Mouse (Mus musculus) layer of hippocampus, adult 2 months (tissue): Measurements from ENCODE around the gene Ikzf1. TPM values are rescaled to one million over a fixed set of nuclear protein-coding genes. Genes with fewer than 3 reads are reported as not detected.

Experiments used
- DNase-seq, 2 experiments: peaks; one replicate each; pipeline ENCODE4 v3.0.0; 2022; ENCODE audit warnings: low spot score in 2 of 2
- H3K27ac ChIP-seq: fragments of 200-600 bp; 2 replicates; pipeline ENCODE4 v1.8.1; 2022
- H3K4me3 ChIP-seq: fragments of 200-600 bp; 2 replicates; pipeline ENCODE4 v1.8.1; 2022; ENCODE audit warnings: mild to moderate bottlenecking
- CTCF ChIP-seq: fragments of 200-600 bp; conservative IDR thresholded peaks from 2 replicates; pipeline ENCODE4 v1.8.1; 2022; ENCODE audit warnings: antibody characterized with exemption, mild to moderate bottlenecking, moderate library complexity
- total RNA-seq, 2 experiments: library from RNA; stranded (reverse); gene quantifications; 2 replicates each; pipeline ENCODE4 v1.2.3; 2021

Gene Ikzf1
- total RNA-seq, 2 experiments from 2014 or later, result 2.6 to 4.0 TPM

DNA sequence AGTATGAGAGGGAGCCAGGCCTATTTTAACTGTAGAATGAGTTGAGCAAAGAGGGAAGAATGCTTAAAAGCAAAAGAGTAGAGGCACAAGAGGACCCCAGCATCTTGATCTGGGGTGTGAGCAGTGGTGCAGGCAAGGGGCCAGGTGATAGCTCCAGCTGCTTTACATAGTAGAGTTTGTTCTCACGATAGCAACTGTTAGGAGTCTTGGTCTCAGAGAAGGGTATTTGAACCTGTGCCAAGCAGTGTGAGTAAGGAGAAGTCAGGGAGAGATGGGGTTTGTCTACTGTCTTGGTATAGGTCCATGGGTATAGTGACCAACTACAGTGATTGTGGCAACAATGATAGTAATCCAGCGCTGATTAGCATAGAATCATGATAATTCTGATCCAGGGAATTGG, 29.9 kb downstream of the Ikzf1 start:
- TF ChIP-seq CTCF, result no peak
- no peak overlapping the region for H3K4me3 ChIP-seq
- H3K27ac ChIP-seq, result no peak overlapping the region
- DNase-seq, result no peak

DNA sequence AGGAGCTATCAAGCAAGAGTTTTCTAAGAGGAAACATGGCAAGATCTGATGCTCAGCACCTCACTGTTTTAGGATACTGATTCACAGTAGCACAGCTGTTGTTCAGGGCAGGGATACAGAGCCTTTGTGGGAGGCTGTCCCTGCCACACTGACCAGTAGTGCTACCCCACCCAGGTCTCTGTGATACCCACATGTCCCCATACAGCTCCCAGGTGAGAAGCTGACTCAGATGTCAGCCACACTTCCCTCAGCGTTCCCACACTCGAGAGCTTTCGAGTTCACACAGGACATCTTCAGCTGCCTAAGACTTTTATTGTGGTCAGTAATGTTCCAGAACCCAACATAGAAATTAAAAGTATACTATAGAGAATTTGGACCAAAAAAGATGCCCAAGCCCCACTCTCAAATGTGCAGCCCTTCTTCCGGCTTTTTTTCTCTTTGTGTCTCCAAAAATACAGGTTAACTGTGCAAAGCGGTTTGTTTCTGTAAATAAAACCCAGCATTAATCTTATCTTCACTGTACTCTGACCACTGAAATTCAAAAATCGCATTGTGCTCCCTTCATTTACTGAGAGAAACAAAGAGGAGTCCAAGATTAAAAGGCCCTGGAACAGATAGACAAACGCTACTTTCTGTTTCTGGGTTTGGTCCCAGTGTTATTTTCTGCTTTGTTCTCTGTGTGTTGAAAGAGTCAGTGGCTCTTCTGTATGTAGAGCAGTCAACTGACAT, 31.3 kb downstream of the Ikzf1 start:
- no peak for DNase-seq
- Histone ChIP-seq H3K4me3 (no peak overlapping the region), H3K27ac (no peak overlapping the region)
- no peak for TF ChIP-seq CTCF

DNA sequence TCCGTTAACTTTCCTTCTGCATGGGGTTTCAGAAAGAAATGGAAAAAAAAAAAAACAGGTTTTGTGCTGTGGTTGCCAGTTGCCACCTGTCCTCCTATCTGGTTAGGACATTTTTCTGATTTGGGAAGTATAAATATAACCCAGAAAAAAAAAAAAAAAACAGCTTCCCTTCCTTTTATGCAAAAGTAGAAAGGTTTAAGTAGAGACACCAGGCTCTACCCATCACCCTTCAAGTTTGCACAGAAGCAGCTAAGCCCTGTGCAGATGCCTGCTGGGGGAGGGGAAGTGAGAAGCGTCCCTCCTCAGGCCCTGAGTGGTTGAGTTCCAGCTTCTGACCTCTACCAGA, 31.9 kb downstream of the Ikzf1 start:
- H3K27ac ChIP-seq, result no peak overlapping the region
- TF ChIP-seq CTCF, result no peak

DNA sequence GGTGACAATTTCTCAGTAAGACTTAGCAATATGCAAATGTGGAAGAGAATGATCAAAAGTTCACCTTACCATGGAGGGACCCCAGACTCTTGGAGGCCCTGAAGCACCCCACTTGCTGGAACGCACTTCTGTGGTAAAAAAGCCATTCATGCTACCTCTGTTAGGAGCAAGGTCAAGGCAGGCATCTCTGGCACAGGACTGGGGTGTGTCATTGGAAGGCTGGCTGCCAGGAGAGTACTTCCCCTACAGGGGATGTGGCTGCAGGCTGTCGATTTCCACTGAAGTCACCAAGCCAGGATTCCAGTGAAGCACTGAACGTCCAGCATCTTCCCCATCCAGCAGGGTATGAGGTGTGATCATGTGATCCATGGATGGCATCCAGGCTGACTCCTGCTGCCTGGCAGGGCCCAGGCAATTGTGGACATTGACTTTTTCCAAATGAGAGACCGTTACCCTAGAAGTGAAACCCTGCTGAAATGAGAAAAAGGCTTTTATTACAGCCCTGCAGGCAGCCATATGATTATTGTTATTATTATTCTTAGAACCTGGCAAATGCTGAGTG, 32.9 kb downstream of the Ikzf1 start:
- TF ChIP-seq CTCF, result no peak
- DNase-seq, result no peak
- Histone ChIP-seq H3K27ac (no peak overlapping the region), H3K4me3 (no peak overlapping the region)

More for the DNA sequence above, 31.9 kb downstream of the Ikzf1 start:
- DNase-seq, result no peak
- no peak overlapping the region for H3K4me3 ChIP-seq

DNA sequence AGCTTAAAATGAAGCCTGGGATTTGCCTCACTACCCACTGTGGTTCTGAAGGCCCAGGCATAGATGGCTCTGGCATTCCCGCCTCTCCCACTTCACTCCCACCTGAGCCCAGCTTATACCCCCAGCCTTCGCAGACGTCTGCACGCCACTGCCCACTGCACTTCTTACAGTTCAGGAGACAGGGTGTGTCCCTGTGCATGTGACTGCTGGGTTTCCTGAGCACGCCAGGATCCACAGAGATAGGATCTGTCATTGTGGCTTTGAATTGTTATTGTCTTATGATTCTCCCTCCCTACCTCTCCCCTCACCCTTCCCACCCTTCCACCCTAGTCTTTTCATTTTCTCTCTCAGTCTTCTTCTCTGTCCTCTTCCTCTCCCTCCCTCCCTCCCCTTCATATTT, 34.9 kb downstream of the Ikzf1 start:
- TF ChIP-seq CTCF, result no peak
- DNase-seq, result no peak
- H3K4me3 ChIP-seq, result no peak overlapping the region
- H3K27ac ChIP-seq, result no peak overlapping the region

DNA sequence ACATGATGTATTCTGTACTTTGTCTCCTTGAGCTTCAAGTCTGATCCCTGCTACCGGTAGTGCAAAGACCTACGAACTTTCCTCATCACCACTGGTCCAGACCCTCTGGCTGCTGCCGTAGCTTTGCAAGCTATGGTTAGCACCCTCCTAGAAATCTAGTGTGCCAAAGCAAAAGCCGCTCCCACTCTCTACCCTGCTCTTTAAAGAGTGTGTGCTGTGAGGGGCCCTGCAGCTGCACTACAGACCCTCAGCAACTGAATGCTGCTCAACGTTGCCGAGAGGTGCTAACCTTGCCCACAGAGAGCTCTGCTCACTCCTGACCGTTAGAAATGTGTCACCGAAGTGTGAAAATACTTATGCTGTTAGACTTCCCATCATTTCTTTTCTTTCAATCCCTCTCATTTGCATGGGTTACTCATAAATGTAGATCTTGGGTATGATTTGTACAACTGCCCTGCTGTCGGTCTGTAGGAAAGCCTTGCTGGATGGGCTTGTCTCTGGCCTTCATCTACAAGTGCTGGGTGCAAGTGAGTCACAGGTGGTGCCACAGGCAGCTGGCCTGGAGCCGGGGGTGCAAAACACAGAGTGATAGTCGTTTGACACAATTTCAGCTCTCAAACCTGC, 40.6 kb downstream of the Ikzf1 start:
- Histone ChIP-seq H3K27ac (no peak overlapping the region), H3K4me3 (no peak overlapping the region)
- DNase-seq, result no peak
- no peak for TF ChIP-seq CTCF

DNA sequence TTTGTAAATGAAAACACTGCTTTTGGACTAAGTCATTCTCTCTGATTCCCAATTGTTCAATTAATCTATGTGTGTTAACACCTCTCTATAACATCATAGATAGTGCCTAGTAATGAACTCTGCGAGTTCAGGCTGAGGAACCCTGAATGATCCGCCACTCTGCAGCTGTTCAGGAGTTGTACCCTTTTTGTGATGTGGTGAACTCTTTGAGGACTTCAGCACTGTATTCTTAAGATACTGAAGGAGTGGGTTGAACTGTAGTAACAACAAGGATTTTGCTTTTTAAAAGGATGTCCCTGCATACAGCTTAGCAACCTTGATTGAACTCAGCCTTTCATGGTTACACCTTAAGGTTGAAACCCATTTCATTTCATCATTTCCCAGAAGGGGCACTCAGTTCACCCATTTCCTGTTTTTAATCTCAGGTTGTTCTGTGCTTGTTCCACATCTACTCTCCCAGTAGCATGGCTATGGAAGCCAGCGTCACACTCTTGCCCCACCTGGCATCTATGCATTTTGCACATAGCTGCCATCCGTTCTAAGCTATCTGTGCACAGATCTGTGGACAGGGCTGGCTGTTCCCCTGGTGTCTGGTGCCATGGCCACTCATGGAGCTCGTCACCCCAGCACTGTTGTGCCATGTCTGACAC, 41.2 kb downstream of the Ikzf1 start:
- no peak for DNase-seq
- Histone ChIP-seq H3K4me3 (no peak overlapping the region), H3K27ac (no peak overlapping the region)

DNA sequence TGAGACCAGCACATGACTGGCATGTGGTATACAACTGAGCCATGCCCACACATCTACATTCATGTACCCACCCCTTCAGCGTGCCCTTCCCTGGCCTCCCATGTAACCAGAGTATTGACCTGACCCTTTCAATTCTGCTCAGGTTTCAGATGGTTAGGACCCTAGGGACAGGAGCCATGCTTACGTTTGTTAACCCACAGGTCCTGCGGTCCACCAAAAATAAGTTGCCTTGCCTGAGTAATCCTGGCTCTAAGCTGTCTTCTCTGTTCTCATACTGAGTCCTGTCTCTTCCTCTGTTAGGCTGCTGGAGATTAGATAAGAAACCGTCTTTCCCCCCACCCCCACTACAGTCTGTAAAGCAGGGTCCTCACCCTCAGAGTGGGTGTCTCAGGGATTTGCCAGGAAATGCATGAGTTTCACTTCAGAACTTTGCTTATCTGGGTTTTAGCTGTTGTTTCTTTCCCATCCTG, 42.0 kb downstream of the Ikzf1 start:
- H3K4me3 ChIP-seq, result no peak overlapping the region
- TF ChIP-seq CTCF, result no peak
- no peak overlapping the region for H3K27ac ChIP-seq
- DNase-seq, result no peak

More for the DNA sequence above, 41.2 kb downstream of the Ikzf1 start:
- TF ChIP-seq CTCF, result no peak

DNA sequence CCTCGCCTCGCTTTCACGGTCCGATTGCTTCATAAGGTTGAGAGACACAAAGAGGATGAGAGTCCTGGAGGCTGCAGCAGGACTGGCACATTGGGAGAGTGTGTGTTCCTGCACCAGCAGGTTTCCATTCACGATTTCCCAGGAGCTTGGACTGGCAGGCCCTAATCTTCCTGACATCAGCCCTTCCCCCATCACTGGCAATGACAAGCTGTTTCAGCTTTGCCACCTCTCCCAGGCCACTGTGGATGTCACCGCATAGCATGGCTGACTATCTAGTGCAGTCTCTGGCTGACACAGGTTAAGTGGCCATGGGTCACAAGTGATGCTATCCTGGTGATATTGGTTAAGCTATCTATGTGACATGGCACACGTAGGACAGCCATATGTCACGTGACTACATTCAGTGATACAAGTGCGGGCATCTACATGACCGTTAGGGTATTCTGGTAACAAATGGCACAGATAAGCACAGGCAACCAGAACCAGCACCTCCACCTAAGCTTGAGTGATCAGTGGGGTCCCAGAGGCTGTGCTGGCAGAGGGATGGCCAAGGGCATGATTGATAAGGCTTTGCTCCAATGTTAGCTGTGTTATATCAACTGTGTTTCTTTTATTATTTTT, 43.2 kb downstream of the Ikzf1 start:
- Histone ChIP-seq H3K4me3 (no peak overlapping the region), H3K27ac (no peak overlapping the region)
- TF ChIP-seq CTCF, result no peak
- no peak for DNase-seq

DNA sequence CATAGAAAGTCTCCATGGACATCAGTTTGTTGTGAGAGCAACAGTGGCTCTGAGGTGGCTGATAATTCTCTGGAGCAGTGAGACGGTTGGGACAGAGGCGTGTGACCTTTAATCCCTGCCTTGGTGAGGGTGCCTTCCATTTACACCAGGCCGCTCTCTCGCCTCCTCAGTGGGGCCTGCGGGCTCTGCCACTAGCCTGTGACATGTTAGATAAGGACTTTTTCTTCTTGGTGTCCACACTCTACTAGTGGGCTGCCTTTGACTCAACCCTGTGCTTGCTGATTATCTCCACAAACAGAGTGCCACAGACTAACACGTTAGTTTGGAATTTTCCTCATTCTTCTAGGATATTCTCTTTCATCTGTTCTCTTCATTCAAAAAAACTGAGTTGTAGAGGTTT, 44.4 kb downstream of the Ikzf1 start:
- no peak for DNase-seq
- no peak for TF ChIP-seq CTCF

DNA sequence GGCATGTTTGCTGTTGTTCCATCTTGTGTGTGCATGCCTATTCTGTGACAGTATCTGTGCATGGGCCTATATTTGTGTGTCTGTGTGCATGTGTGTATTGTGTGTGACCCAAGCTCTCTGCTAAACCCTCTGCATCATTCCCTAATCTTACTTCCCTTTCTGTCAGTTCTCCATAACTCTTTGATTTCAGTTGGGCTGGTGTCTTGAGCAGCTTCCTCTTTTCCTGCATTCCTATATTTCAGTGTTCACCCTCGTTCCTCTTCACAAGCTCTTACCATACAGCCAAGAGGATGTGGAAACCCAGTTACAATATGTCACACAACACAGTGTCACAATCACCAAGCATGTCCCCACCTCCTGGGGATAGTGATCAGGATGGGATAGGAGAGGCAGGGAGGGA, 45.3 kb downstream of the Ikzf1 start:
- DNase-seq, result no peak
- no peak overlapping the region for H3K27ac ChIP-seq
- no peak overlapping the region for H3K4me3 ChIP-seq
- no peak for TF ChIP-seq CTCF

More for the DNA sequence above, 44.4 kb downstream of the Ikzf1 start:
- Histone ChIP-seq H3K27ac (no peak overlapping the region), H3K4me3 (no peak overlapping the region)

DNA sequence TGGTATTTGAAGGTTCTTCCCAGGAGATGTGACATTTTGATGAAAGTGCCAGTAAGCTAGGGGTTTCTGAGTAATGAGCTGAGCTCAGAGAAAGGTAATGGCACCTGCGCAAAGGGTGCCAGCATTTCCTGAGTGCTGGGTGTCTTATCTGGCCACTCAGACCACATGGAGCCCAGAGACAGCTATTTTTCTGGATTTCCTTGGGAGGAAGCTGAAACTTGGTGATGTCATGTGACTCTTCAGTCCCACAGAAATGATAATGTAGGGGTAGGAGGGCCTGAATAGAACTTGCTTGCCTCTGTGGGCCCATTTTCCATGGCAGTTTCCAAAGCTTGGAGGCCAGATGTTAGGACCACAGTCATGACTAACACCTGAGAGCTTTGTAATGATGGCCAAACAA, 46.9 kb downstream of the Ikzf1 start:
- H3K4me3 ChIP-seq, result no peak overlapping the region
- no peak for TF ChIP-seq CTCF
- DNase-seq, result no peak
- no peak overlapping the region for H3K27ac ChIP-seq
